Mouse (Mus musculus) hindbrain, embryonic 16.5 days (tissue): ENCODE results near the gene Myo7a. TPM values are rescaled to one million over a fixed set of nuclear protein-coding genes. Genes with fewer than 3 reads are reported as not detected.
A peak's percentile ranks its signal among the peaks of the same experiment; 100 is the strongest.

Experiments
- ATAC-seq: fragments of 200-750 bp; cut with Nextera tagmentation; 2 replicates; pipeline ENCODE4 v1.8.0; 2017; ENCODE audit warnings: moderate TSS enrichment, moderate library complexity
- H3K27ac ChIP-seq: fragments of 300-500 bp; sonication (generic); 2 replicates; pipeline ENCODE4 v1.5.1; 2014; ENCODE audit warnings: low read depth, mild to moderate bottlenecking, control low read depth, low read length, moderate library complexity
- H3K27me3 ChIP-seq: fragments of 300-500 bp; sonication (generic); replicated peaks from 2 replicates; pipeline ENCODE4 v1.6.1; 2014; ENCODE audit warnings: low read length; ENCODE audit not compliant: control insufficient read depth, insufficient read depth
- H3K36me3 ChIP-seq: fragments of 300-500 bp; sonication (generic); 2 replicates; pipeline ENCODE4 v1.6.1; 2014; ENCODE audit warnings: mild to moderate bottlenecking, low read length, moderate library complexity, mixed read lengths; ENCODE audit not compliant: control insufficient read depth, insufficient read depth
- H3K4me1 ChIP-seq: fragments of 300-500 bp; sonication (generic); 2 replicates; pipeline ENCODE4 v1.6.1; 2014; ENCODE audit warnings: low read depth, low read length; ENCODE audit not compliant: control insufficient read depth, insufficient read depth
- H3K4me2 ChIP-seq: fragments of 300-500 bp; sonication (generic); 2 replicates; pipeline ENCODE4 v1.6.1; 2014; ENCODE audit warnings: mild to moderate bottlenecking, low read length, control low read depth, moderate library complexity
- H3K4me3 ChIP-seq: fragments of 300-500 bp; sonication (generic); 2 replicates; pipeline ENCODE4 v1.5.1; 2014; ENCODE audit warnings: mild to moderate bottlenecking, low read length, control low read depth, moderate library complexity
- H3K9ac ChIP-seq: fragments of 300-500 bp; sonication (generic); 2 replicates; pipeline ENCODE4 v1.6.1; 2014; ENCODE audit warnings: low read depth, mild to moderate bottlenecking, control low read depth, low read length, moderate library complexity
- H3K9me3 ChIP-seq: fragments of 300-500 bp; sonication (generic); 2 replicates; pipeline ENCODE4 v1.6.1; 2014; ENCODE audit warnings: mild to moderate bottlenecking, low read length, moderate library complexity; ENCODE audit not compliant: control insufficient read depth
- WGBS: fragments of 180-500 bp; shearing (Covaris S2); extraction: QIAGEN DNeasy Blood & Tissue Kit; methylation state at CpG from one replicate; pipeline ENCODE4 v1.1.7; 2014; 5-methylcytosine and 5-hydroxymethylcytosine counted together
- polyA plus RNA-seq: library from polyadenylated mRNA; unstranded; fragments of >200 nt; fragmentation: Nextera tagmentation; extraction: Ambion mirVana; gene quantifications from 2 replicates; pipeline ENCODE4 v1.2.1, GENCODE M21; 2015

The Myo7a gene
- polyA plus RNA-seq, 1 experiment from 2014 or later: 13.9 TPM

DNA sequence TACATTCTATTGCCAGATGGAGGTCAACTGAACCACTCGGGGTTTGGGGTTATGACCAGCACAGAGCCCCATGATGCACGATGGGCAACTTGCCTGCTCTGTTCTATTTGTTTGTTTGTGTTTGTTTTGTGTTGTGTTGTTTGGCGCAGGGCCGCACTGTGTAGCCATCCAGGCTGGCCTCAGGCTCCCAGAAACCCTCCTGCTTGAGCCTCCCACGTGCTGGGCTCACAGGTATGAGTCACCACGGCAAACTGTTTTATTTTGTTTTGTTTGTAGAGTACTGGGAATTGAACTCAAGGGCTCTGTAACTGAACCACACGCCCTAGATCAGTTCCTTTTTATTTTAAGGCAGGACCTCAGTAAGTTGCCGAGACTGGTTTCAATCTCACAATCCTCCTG, 27.1 kb upstream of the Myo7a start:
- ATAC-seq: no peak
- Histone ChIP-seq H3K9ac (no peak overlapping the region), H3K4me1 (peaks cover 5% of the 10 kb centered on the region), H3K36me3 (0 out of 2 replicates have a peak, but pooled peaks cover 3% of the 10 kb centered on the region), H3K27me3 (no peaks in the 10 kb centered on the region), H3K4me2 (no peak overlapping the region), H3K27ac (no peak overlapping the region), H3K4me3 (no peak overlapping the region), H3K9me3 (no peaks in the 10 kb centered on the region)
- WGBS: 85% methylated on average over 8 of the region's 8 CpGs

DNA sequence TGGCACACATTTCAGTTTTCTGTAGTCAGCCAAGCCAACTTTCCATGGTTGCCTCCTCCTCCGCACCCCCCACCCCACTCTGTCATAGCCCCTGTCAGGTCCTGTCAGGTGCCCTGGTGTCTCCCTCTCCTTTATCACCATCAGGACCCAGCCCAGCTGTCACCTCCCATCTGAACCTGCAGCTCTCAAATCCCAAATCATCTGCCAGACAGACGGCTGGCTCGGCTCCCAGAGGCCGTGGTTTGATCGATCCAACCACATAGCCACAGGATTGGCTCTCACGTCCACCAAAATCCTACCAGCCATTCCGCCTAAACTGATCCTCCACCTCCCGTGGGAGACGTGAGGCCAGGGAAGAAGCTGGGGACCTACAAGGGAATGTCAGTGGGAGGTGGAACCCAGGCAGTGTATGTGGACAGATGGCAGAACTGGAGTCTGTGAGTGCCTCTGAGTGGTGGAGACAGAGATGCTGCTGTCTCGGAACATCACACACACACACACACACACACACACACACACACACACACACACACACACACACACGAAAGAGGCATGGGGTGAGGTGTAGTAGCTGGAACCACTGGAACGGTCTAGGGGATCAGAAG, 26.6 kb upstream of the Myo7a start:
- Histone ChIP-seq H3K9me3 (no peaks in the 10 kb centered on the region), H3K4me3 (no peak overlapping the region), H3K4me1 (peaks cover 5% of the 10 kb centered on the region), H3K27me3 (no peaks in the 10 kb centered on the region), H3K27ac (no peak overlapping the region), H3K4me2 (no peak overlapping the region), H3K9ac (no peak overlapping the region), H3K36me3 (0 out of 2 replicates have a peak, but pooled peaks cover 3% of the 10 kb centered on the region)
- no peak for ATAC-seq
- WGBS: 82% methylated on average over 12 of the region's 12 CpGs

DNA sequence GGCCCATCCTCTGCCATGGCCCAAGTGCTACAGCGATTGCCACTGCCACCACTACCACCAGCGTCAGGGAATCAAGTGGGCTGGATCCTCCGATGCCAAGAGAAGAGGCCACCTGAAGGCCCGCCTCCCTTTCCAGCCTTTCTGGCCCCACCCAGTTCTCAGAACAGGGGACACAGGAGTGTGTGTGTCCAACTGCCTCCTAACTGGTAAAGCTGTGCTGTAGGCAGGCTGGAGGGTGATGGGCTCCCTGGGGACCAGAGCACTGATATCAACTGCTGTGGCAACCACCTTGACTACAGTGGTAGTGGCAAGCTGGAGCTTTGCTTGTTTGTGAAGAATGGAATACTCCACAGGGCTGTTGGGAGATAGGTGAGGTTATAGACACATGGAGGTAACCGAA, 26.1 kb upstream of the Myo7a start, which contains the start of gene Omp:
Gene Omp (minus strand): TSS at position 101 of the 400 bp plus-strand sequence.
- Histone ChIP-seq H3K27me3 (no peaks in the 10 kb centered on the region), H3K4me3 (no peak within 1 kb of the TSS), H3K9ac (no peak within 1 kb of the TSS), H3K27ac (no peak within 1 kb of the TSS), H3K9me3 (no peaks in the 10 kb centered on the region), H3K36me3 (0 out of 2 replicates have a peak, but pooled peaks cover 3% of the 10 kb centered on the region), H3K4me1 (peaks cover 9% of the 10 kb centered on the region), H3K4me2 (no peak within 1 kb of the TSS)
- 91% methylated on average over 5 of the region's 5 CpGs for WGBS
- ATAC-seq: no peak

DNA sequence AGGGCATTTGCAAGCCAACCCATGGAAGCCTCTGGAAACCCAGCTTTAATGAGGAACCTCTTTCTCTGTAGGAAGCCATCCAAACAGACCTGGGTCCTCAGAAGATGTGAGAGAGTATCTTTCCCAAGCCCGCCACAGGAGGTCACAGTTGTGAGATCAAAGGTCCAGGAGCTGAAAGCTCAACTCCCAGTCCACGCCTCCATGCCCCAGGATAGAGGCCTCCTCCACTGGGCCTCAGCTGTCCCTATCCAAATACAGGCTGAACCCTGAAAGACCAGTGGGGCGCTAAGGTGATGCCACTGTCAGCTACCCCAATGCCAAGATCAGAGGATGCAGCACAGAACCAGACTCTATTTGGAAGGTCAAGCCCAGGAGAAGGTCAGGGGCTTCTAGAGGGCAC, 23.3 kb upstream of the Myo7a start:
- no peak overlapping the region for H3K4me3 ChIP-seq
- ATAC-seq: no peak
- no peak overlapping the region for H3K4me2 ChIP-seq
- no peaks in the 10 kb centered on the region for H3K27me3 ChIP-seq
- H3K27ac ChIP-seq: no peak overlapping the region; the same call in 1 of the 2 replicates
- WGBS: 74% methylated on average over 3 of the region's 3 CpGs
- 0 out of 2 replicates have a peak, but pooled peaks cover 3% of the 10 kb centered on the region for H3K36me3 ChIP-seq
- H3K9me3 ChIP-seq: no peaks in the 10 kb centered on the region
- peaks cover 11% of the 10 kb centered on the region for H3K4me1 ChIP-seq
- no peak overlapping the region for H3K9ac ChIP-seq

DNA sequence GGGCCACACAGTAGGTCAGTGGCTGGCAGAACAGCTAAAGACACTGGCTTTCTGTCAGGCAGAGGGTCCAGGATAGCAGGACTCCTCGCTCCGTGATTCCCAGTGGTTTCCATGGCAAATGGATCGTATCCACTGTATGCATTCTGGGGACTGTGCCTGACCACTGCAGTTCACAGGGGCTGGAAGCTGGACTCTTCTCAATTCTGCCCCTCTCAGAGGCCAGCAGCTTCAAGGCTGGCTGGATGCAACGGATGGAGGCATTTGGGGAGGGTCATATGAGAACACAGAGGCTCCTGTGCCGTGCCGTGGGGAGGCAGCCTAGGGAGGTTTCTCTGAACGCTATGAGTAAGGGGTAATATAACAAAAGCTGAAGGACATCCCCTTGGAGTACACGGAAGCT, 22.9 kb upstream of the Myo7a start:
- Histone ChIP-seq H3K9ac (no peak overlapping the region), H3K9me3 (no peaks in the 10 kb centered on the region), H3K27me3 (no peaks in the 10 kb centered on the region), H3K4me3 (no peak overlapping the region), H3K4me1 (peaks cover 11% of the 10 kb centered on the region), H3K27ac (no peak overlapping the region; the same call in 1 of the 2 replicates), H3K4me2 (no peak overlapping the region), H3K36me3 (0 out of 2 replicates have a peak, but pooled peaks cover 3% of the 10 kb centered on the region)
- peak; percentile 58; the same call in 1 of the 2 replicates for ATAC-seq
- 42% methylated on average over 8 of the region's 8 CpGs for WGBS

DNA sequence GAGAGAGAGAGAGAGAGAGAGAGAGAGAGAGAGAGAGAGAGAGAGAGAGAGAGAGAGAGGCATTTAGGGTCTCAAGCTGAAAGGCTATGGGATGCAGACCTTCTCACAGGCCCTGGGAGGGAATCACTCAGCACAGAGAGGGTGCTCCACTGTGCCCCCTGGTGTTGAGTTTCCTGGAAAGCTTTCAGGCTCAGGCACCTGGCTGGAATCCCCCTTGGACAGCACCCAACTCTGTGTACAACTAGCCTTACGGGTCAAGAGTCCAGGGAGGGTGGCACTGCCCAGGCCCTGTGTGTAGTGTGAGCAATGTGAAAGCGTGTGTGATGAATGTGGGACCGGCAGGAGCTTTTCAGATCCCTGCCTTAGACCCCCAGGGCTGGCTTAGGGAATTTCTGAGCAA, 21.9 kb upstream of the Myo7a start:
- H3K27me3 ChIP-seq: no peaks in the 10 kb centered on the region
- peaks cover 11% of the 10 kb centered on the region for H3K4me1 ChIP-seq
- no peak overlapping the region for H3K4me2 ChIP-seq
- no peaks in the 10 kb centered on the region for H3K9me3 ChIP-seq
- no peaks in the 10 kb centered on the region for H3K36me3 ChIP-seq
- H3K4me3 ChIP-seq: no peak overlapping the region
- H3K9ac ChIP-seq: no peak overlapping the region
- WGBS: 57% methylated on average over 3 of the region's 3 CpGs
- peak overlapping the region; percentile 45; the same call in 1 of the 2 replicates for H3K27ac ChIP-seq
- ATAC-seq: no peak

DNA sequence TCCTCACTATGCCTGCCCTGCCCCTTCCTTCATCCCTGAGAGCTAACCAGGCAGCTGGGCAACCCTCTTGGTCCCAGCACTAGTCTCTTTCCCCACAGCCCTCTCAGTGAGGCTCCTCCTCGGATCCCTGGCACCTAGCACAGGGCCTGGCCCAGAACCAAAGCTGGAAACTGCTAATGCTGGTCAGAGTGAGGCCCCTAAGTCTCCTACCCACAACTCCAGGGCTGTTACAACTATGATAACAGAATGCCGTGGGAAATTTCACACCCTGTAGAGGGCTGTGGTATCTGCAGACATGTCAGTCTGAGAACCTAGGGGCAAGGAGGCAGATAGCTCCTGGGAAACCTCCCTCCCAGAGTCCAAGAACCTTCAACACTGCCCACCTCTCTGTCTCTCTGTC, 21.3 kb upstream of the Myo7a start:
- Histone ChIP-seq H3K4me1 (peaks cover 11% of the 10 kb centered on the region), H3K27me3 (no peaks in the 10 kb centered on the region), H3K36me3 (no peaks in the 10 kb centered on the region), H3K9me3 (no peaks in the 10 kb centered on the region), H3K4me3 (no peak overlapping the region), H3K27ac (peak overlapping the region; percentile 13; the same call in 1 of the 2 replicates), H3K4me2 (no peak overlapping the region), H3K9ac (no peak overlapping the region)
- 30% methylated on average over 2 of the region's 2 CpGs for whole genome bisulfite sequencing
- ATAC-seq: no peak

DNA sequence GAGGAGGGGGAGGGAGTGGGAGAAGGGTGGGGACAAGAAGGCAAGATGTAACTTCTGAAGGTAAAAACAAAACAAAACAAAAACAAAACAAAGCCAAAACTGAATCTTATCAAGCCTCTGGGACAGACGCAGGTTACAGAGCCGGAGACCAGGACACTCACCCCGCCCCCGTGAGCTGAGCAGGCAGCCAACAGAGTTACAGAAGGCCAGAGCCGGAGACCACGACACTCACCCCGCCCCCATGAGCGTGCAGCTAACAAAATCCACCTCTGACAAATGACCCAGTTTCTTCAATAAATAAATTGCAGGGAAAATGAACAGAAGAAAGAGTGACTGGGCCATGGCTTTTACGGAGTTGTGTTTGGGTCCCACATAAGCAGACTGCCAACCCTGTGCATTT, 19.9 kb upstream of the Myo7a start:
- Histone ChIP-seq H3K4me3 (no peak overlapping the region), H3K36me3 (peaks cover 4% of the 10 kb centered on the region), H3K27ac (no peak overlapping the region), H3K9ac (no peak overlapping the region), H3K4me2 (no peak overlapping the region), H3K9me3 (no peaks in the 10 kb centered on the region; the same call in 1 of the 2 replicates), H3K27me3 (no peaks in the 10 kb centered on the region), H3K4me1 (peaks cover 11% of the 10 kb centered on the region)
- ATAC-seq: no peak
- WGBS: 16% methylated on average over 9 of the region's 9 CpGs

DNA sequence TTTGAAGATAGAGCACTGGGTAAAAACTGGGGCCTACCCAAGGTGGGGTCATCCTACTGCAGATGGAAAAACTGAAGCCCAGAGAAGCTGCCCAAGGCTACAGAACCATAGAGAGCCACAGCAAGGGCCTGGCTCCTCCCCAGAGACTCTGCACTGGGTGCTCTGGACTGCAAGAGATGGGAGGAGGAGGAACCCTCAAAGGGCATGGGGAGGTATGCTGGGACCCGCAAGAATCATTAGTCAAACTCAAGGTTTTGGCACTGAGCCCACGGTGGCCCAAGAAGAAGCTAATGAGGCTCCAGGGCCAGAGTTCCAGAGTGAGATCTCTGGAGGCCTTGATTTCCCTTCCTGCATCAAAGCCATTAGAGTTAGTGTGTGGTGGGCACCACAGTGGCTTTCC, 18.7 kb upstream of the Myo7a start:
- ATAC-seq: no peak
- Histone ChIP-seq H3K9me3 (no peaks in the 10 kb centered on the region; the same call in 1 of the 2 replicates), H3K9ac (no peak overlapping the region), H3K4me3 (no peak overlapping the region), H3K4me1 (peaks cover 11% of the 10 kb centered on the region), H3K36me3 (peaks cover 4% of the 10 kb centered on the region), H3K27me3 (no peaks in the 10 kb centered on the region), H3K4me2 (no peak overlapping the region), H3K27ac (no peak overlapping the region)
- WGBS: 56% methylated on average over 2 of the region's 2 CpGs
